Mouse (Mus musculus) erythroblast, embryonic 14.5 days (primary cell): ENCODE measurements around the gene Ackr3.

ENCODE experiments used
- GATA1 ChIP-seq: IDR thresholded peaks from 2 replicates; pipeline ENCODE4 v1.6.1; 2012; ENCODE audit warnings: low read length, inconsistent platforms, mixed read lengths
- TAL1 ChIP-seq: IDR thresholded peaks from 3 replicates; pipeline ENCODE4 v1.6.1; 2012; ENCODE audit warnings: low read length, inconsistent platforms, mixed read lengths

DNA sequence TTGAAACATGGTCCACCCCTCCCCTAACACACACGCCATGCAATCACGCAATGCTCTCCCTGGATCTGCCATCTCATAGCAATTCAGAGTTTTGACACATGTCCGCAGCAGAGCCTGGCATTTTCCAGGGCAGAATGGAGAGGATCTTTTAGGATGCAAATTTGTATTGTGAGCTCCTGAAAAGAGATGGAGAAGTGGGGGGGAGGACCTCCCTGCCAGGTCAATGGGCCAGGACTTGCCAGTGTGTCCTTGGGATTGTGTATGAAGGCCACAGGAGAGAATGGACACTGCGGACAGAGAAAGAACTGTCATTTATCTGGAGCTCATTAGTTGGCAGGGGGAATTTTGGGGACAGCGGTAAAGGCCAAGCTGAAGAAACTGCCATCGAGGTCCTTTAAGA, 14.7 kb upstream of the Ackr3 start:
- no peak for TF ChIP-seq GATA1
- no peak for TF ChIP-seq TAL1
